ENCODE assay signal across 8 mouse cellular contexts in genomic region chr7:97399960-97400715, GRCm38 (mm10). TPM values are rescaled to one million over a fixed set of nuclear protein-coding genes. Genes with fewer than 3 reads are reported as not detected.
A peak's percentile ranks its signal among the peaks of the same experiment; 100 is the strongest.
DNase-seq lines count a peak whose midpoint lies in the region; ATAC-seq and TF ChIP-seq lines count a peak whose summit lies in the region.

Ndufc2 (plus strand) TSS chr7:97400003.

- H3K4me1 ChIP-seq in intestine, postnatal 0 days (replicated peaks; ENCODE audit: control insufficient read depth, insufficient read depth, low read length), result 0 out of 2 replicates have a peak, but pooled peaks cover 5% of the 10 kb centered on the region
- H3K4me1 ChIP-seq in limb, embryonic 14.5 days (ENCODE audit: control insufficient read depth, insufficient read depth, low read length), result peaks cover 7% of the 10 kb centered on the region
- peaks cover 4% of the 10 kb centered on the region for H3K4me1 ChIP-seq in midbrain, postnatal 0 days (ENCODE audit: insufficient read depth, low read length)

- TF ChIP-seq CTCF in intestine, postnatal 0 days (IDR thresholded peaks at IDR 0.05; ENCODE audit: low read depth), result 0 out of 2 replicates have a peak, but pooled peaks have one; percentile 2
- TF ChIP-seq CTCF in midbrain, postnatal 0 days (IDR thresholded peaks at IDR 0.05), result no peak

- peak; percentile 90 for ATAC-seq in intestine, postnatal 0 days
- peak; percentile 93 for ATAC-seq in limb, embryonic 14.5 days (ENCODE audit: low FRiP score, low read depth)
- ATAC-seq in midbrain, postnatal 0 days (ENCODE audit: low FRiP score), result peak; percentile 95

- H3K36me3 ChIP-seq in intestine, postnatal 0 days (ENCODE audit: control insufficient read depth, insufficient read depth), result no peaks in the 10 kb centered on the region
- peaks cover 10% of the 10 kb centered on the region; the same call in 1 of the 2 replicates for H3K36me3 ChIP-seq in limb, embryonic 14.5 days (ENCODE audit: control insufficient read depth, insufficient read depth, low read length)
- H3K36me3 ChIP-seq in midbrain, postnatal 0 days (ENCODE audit: insufficient read depth, low read length), result no peaks in the 10 kb centered on the region

- H3K4me2 ChIP-seq in intestine, postnatal 0 days (replicated peaks; ENCODE audit: low read depth), result peak within 1 kb of the TSS; percentile 88
- peak within 1 kb of the TSS; percentile 52 for H3K4me2 ChIP-seq in limb, embryonic 14.5 days (replicated peaks; ENCODE audit: low read depth, low read length, severe bottlenecking)
- peak within 1 kb of the TSS; percentile 69 for H3K4me2 ChIP-seq in midbrain, postnatal 0 days (ENCODE audit: low read depth, low read length, poor library complexity, severe bottlenecking)

- TF ChIP-seq POLR2A in limb, embryonic 14.5 days (IDR thresholded peaks at IDR 0.05; ENCODE audit: borderline replicate concordance, extremely low read depth, insufficient read depth, insufficient read length), result peak; percentile 92; the same call in 1 of the 2 replicates

- peak within 1 kb of the TSS; percentile 96 for H3K9ac ChIP-seq in intestine, postnatal 0 days (ENCODE audit: low read depth, low read length)
- H3K9ac ChIP-seq in limb, embryonic 14.5 days (ENCODE audit: low read depth, low read length, severe bottlenecking), result peak within 1 kb of the TSS; percentile 94
- peak within 1 kb of the TSS; percentile 99 for H3K9ac ChIP-seq in midbrain, postnatal 0 days (replicated peaks; ENCODE audit: low read length, poor library complexity, severe bottlenecking)

- peak; percentile 49 to 62 for DNase-seq in urinary bladder, adult 18-20 months (ENCODE audit: low spot score in 2 of 2)
- no peak for DNase-seq in urinary bladder, postnatal 10 days (ENCODE audit: low spot score)
- DNase-seq in embryo, embryonic 9.5 days (ENCODE audit: extremely low spot score), result peak; percentile 82
- no peak for DNase-seq in gonadal fat pad, adult 2 months (ENCODE audit: low read depth)
- DNase-seq in limb, embryonic 14.5 days (ENCODE audit: low spot score), result peak; percentile 85
- DNase-seq in midbrain, postnatal 0 days (ENCODE audit: low spot score), result peak; percentile 92
- DNase-seq in spleen, postnatal 14 days (ENCODE audit: low spot score in 2 of 2), result peak; percentile 43 to 73

- under 1% methylated on average over 51 of the region's 54 CpGs for WGBS in intestine, postnatal 0 days
- whole genome bisulfite sequencing in limb, embryonic 14.5 days, result 3% methylated on average over 54 of the region's 54 CpGs
- under 1% methylated on average over 54 of the region's 54 CpGs for WGBS in midbrain, postnatal 0 days

- H3K27me3 ChIP-seq in intestine, postnatal 0 days (replicated peaks; ENCODE audit: control insufficient read depth, insufficient read depth, low read length), result no peaks in the 10 kb centered on the region
- H3K27me3 ChIP-seq in limb, embryonic 14.5 days (ENCODE audit: control insufficient read depth, insufficient read depth, low read length), result no peaks in the 10 kb centered on the region
- no peaks in the 10 kb centered on the region for H3K27me3 ChIP-seq in midbrain, postnatal 0 days (ENCODE audit: insufficient read depth, low read length)

- H3K9me3 ChIP-seq in intestine, postnatal 0 days (ENCODE audit: control insufficient read depth), result no peaks in the 10 kb centered on the region
- no peaks in the 10 kb centered on the region for H3K9me3 ChIP-seq in limb, embryonic 14.5 days (ENCODE audit: control insufficient read depth, low read length)
- no peaks in the 10 kb centered on the region for H3K9me3 ChIP-seq in midbrain, postnatal 0 days (ENCODE audit: low read length)

- peak within 1 kb of the TSS; percentile 88 for H3K27ac ChIP-seq in intestine, postnatal 0 days (ENCODE audit: low read depth, low read length)
- H3K27ac ChIP-seq in limb, embryonic 14.5 days (replicated peaks; ENCODE audit: low read depth, low read length), result peak within 1 kb of the TSS; percentile 82
- peak within 1 kb of the TSS; percentile 93 for H3K27ac ChIP-seq in midbrain, postnatal 0 days (ENCODE audit: low read depth, low read length)

- peak within 1 kb of the TSS; percentile 87 for H3K4me3 ChIP-seq in intestine, postnatal 0 days (ENCODE audit: low read depth, low read length)
- peak within 1 kb of the TSS; percentile 79 for H3K4me3 ChIP-seq in limb, embryonic 14.5 days (replicated peaks; ENCODE audit: low read length)
- peak within 1 kb of the TSS; percentile 91 for H3K4me3 ChIP-seq in midbrain, postnatal 0 days (ENCODE audit: low read depth, low read length)

RNA-seq across cellular contexts. Expression of gene Ndufc2, which starts in this region (rescaled TPM):
- polyA plus RNA-seq in gonadal fat pad, adult 2 months (2012; rRNA removed), result 145 and 150 TPM in 2 replicates
- polyA plus RNA-seq in intestine, postnatal 0 days (2015; fragmentation: Nextera tagmentation; extraction: Ambion mirVana), result 517 and 549 TPM in 2 replicates
- polyA plus RNA-seq in limb, embryonic 14.5 days (2012; rRNA removed), result 221 and 228 TPM in 2 replicates
- 336 and 357 TPM in 2 replicates for polyA plus RNA-seq in limb, embryonic 14.5 days (2014; fragmentation: Nextera tagmentation; extraction: Ambion mirVana)
- 408 and 463 TPM in 2 replicates for total RNA-seq in midbrain, postnatal 0 days (2014; rRNA removed)
- polyA plus RNA-seq in midbrain, postnatal 0 days (2015; fragmentation: Nextera tagmentation; extraction: Ambion mirVana), result 608 and 638 TPM in 2 replicates

Comparison
In these comparisons a context has a peak if more than half of its experiments do, and no peak if none do; other contexts are left out.
1. DNase-seq: peak in urinary bladder, adult 18-20 months (2 of 2), embryo, embryonic 9.5 days (single experiment), limb, embryonic 14.5 days (single experiment), midbrain, postnatal 0 days (single experiment) and spleen, postnatal 14 days (2 of 2); none in urinary bladder, postnatal 10 days (single experiment) and gonadal fat pad, adult 2 months (single experiment).
2. Peak in every context shown above with its lines, with median percentiles within 50 percentile points of each other: ATAC-seq, H3K27ac ChIP-seq, H3K4me2 ChIP-seq, H3K4me3 ChIP-seq and H3K9ac ChIP-seq.